Mouse (Mus musculus): ENCODE measurements around the gene Gpc4. TPM values are rescaled to one million over a fixed set of nuclear protein-coding genes. Genes with fewer than 3 reads are reported as not detected.

Gpc4 gene
- polyA plus RNA-seq, 1 experiment from 2014 or later, result 25.3 TPM

DNA sequence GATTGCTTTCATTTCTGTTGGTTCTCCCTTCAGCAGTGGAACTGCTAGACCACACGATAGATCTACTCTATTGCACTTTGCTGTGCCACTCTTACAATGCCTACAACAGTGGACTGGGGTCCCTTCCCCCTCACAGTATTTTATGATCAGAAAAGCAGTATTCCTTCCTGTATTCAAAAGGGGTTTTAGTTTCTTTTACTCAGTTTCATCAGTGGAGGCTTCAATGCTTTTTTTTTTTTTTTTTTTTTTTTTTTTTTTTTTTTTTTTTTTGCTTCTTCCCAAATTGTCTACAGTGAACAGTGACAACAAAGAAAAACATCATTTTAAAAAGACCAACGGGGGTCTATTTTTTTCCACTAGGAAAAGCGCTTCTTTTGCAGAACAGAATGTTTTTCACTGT is 81.5 kb downstream of the Gpc4 start:
- Histone ChIP-seq H3K27me3 (ENCODE audit: insufficient read depth, poor library complexity, severe bottlenecking) (no peaks in the 10 kb centered on the region), H3K4me3 (no peak overlapping the region), H3K27ac (no peak overlapping the region), H3K4me1 (no peaks in the 10 kb centered on the region), H3K9me3 (no peaks in the 10 kb centered on the region), H3K36me3 (no peaks in the 10 kb centered on the region)
- WGBS, result 75% methylated on average over 3 of the region's 3 CpGs
- no peak for DNase-seq (ENCODE audit: low spot score)

DNA sequence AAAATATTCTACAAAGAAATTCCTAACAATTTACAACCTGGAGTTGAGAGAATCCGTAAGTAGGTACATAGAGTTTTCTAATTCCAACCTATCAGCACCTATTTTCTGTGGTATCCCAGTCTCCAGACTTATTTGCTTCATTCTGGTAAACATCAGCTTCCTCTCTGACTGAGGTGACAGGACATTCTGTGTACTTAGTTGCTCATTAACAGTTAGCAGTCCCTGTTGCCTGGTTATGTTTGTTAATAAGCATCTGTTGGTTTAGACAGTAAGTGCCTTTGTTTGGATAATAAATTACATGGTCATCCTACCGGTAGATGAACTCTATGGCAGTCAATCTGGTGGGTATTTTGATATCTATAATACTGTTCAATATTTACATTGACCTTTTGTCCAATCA is 92.6 kb downstream of the Gpc4 start:
- DNase-seq (ENCODE audit: low spot score), result no peak
- H3K27ac ChIP-seq, result no peak overlapping the region
- H3K4me1 ChIP-seq, result no peaks in the 10 kb centered on the region
- no peak overlapping the region for H3K4me3 ChIP-seq
- H3K27me3 ChIP-seq (ENCODE audit: insufficient read depth, poor library complexity, severe bottlenecking), result no peaks in the 10 kb centered on the region
- no peaks in the 10 kb centered on the region for H3K9me3 ChIP-seq
- no peaks in the 10 kb centered on the region for H3K36me3 ChIP-seq
- 79% methylated on average over 2 of the region's 2 CpGs for WGBS

DNA sequence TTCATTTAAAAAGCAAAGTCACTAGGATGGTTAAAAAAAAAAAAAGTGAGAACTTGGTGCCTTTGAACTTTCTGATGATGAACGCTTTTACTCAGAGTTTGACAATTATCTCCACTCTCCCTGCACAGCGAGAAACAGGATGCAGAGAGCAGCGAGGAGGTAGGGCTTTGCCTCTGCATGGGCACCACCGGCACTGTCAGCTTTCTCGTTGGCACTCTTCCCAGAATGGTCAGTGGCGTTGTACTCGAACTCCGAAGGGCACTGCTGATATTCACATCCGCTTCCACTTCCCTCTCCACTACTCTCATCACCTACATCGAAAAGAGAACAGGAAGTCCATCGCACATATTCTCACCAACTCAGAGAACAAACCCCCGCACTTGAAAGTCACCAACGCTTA is 111.6 kb downstream of the Gpc4 start:
- no peaks in the 10 kb centered on the region for H3K4me1 ChIP-seq
- no peaks in the 10 kb centered on the region for H3K9me3 ChIP-seq
- H3K4me3 ChIP-seq, result no peak overlapping the region
- no peaks in the 10 kb centered on the region for H3K27me3 ChIP-seq (ENCODE audit: insufficient read depth, poor library complexity, severe bottlenecking)
- H3K27ac ChIP-seq, result no peak overlapping the region
- H3K36me3 ChIP-seq, result no peaks in the 10 kb centered on the region
- DNase-seq (ENCODE audit: low spot score), result no peak
- WGBS, result 77% methylated on average over 13 of the region's 13 CpGs

DNA sequence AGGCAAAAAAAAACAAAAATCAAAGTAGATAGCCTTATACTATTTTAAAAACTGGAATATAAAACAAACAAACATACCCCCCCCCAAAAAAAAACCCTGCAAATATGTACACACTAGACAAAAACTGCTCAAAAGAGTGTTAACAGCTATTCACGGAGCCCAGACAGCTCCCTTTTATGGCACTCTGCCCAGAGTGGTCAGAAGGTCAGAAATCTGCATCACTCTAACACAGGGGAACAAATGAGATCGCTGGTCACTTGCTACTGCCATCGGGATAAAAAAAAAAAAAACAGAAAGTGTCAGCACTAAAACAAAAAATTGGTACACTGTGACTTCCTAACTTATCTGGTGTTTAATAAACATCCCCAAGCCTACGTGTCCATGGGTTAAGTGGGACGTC is 113.0 kb downstream of the Gpc4 start:
- whole genome bisulfite sequencing, result 62% methylated on average over 5 of the region's 5 CpGs
- Histone ChIP-seq H3K9me3 (no peaks in the 10 kb centered on the region), H3K27me3 (ENCODE audit: insufficient read depth, poor library complexity, severe bottlenecking) (no peaks in the 10 kb centered on the region), H3K27ac (no peak overlapping the region), H3K4me1 (no peaks in the 10 kb centered on the region), H3K4me3 (no peak overlapping the region), H3K36me3 (no peaks in the 10 kb centered on the region)
- no peak for DNase-seq (ENCODE audit: low spot score)

DNA sequence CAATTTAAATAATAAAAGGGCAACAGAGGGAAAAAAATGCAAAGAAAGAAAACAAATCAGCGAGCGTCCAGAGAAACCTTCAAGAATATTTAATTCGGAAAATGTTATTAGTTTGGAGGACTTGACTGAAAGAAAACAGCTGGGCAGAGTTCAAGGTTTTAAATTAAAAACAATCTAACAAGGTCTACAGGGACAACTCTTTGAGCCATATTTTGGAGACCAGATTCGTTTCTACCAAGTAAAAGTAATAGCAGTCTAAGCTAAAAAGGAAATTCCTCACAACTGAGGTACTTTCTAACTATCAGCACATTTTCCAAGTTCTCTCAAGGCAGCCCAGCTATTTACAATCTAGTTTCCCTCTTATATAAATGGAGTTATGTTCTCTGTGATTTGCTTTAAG is 114.1 kb downstream of the Gpc4 start:
- Histone ChIP-seq H3K4me3 (no peak overlapping the region), H3K36me3 (no peaks in the 10 kb centered on the region), H3K27me3 (ENCODE audit: insufficient read depth, poor library complexity, severe bottlenecking) (no peaks in the 10 kb centered on the region), H3K4me1 (no peaks in the 10 kb centered on the region), H3K9me3 (no peaks in the 10 kb centered on the region), H3K27ac (no peak overlapping the region)
- DNase-seq (ENCODE audit: low spot score), result no peak
- 82% methylated on average over 4 of the region's 4 CpGs for WGBS

DNA sequence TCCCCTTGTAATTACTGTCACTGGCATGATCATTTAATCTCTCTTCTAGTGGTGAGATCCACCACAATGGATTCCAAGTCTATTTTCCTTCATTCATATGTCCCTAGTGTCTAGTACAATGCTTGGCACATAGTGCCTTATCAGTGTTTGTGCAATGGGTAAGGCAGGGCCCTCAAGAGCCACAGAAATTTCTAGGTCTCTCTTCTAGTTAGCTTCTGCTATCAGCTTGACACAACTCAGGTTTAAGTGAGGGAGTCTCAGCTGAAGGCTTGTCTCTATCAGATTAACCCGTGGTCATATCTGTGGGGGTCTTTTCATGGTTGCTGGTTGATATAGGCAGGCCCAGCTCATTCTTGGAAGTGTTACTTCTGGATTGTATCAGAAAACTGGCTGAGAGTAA is 125.2 kb downstream of the Gpc4 start:
- 32% methylated on average over 1 of the region's 1 CpGs for WGBS
- H3K27ac ChIP-seq, result no peak overlapping the region

DNA sequence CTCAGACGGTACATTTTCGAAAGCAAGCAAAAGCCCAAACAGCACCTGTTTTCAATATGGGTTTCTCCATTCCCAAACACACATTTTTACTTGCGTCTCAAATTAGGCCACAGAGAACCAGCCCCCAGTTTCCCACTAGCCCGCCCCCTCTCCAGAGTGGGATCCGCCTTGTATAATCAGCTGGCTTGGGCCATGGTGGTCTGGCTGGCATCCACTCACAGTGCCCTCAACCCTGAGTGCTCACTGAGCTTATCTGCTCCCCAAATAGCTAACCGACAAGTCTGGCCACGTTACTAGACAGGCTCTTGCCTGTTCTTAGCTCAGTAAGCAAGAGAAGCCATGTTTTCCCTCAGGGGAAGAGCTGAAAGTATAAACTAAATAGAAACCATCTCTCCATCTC is 134.9 kb downstream of the Gpc4 start:
- Histone ChIP-seq H3K27ac (no peak overlapping the region), H3K36me3 (no peaks in the 10 kb centered on the region), H3K27me3 (ENCODE audit: insufficient read depth, poor library complexity, severe bottlenecking) (no peaks in the 10 kb centered on the region), H3K4me3 (no peak overlapping the region), H3K9me3 (no peaks in the 10 kb centered on the region), H3K4me1 (peaks cover 3% of the 10 kb centered on the region; the same call in 1 of the 2 replicates)
- no peak for DNase-seq (ENCODE audit: low spot score)
- WGBS, result 63% methylated on average over 7 of the region's 7 CpGs

More for the DNA sequence above, 125.2 kb downstream of the Gpc4 start:
- Histone ChIP-seq H3K27me3 (ENCODE audit: insufficient read depth, poor library complexity, severe bottlenecking) (no peaks in the 10 kb centered on the region), H3K36me3 (no peaks in the 10 kb centered on the region), H3K4me1 (no peaks in the 10 kb centered on the region), H3K9me3 (no peaks in the 10 kb centered on the region), H3K4me3 (no peak overlapping the region)
- DNase-seq (ENCODE audit: low spot score), result no peak

DNA sequence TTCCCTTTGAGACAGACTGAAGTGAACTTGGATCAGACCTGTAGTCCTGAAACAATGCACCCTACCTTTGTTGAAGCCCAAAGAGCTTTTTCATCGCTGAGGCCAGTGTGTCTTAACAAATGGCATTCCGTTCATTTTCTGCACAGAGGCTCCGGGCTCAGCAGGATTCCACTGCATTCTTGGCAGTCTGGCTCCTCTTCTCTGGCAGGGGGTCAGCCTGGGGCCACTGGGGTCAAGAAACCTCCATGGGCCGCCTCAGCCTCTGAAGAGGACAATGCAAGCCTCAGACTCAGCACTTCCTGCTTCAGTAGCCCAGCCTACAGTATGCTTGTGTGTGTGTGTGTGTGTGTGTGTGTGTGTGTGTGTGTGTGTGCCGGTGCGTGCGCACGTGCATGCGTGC is 147.4 kb downstream of the Gpc4 start:
- WGBS, result 65% methylated on average over 9 of the region's 9 CpGs
- H3K36me3 ChIP-seq, result no peaks in the 10 kb centered on the region
- H3K27ac ChIP-seq, result peak overlapping the region; percentile 44; the same call in 1 of the 2 replicates
- no peak overlapping the region for H3K4me3 ChIP-seq
- no peak for DNase-seq (ENCODE audit: low spot score)
- H3K9me3 ChIP-seq, result no peaks in the 10 kb centered on the region
- no peaks in the 10 kb centered on the region for H3K27me3 ChIP-seq (ENCODE audit: insufficient read depth, poor library complexity, severe bottlenecking)
- H3K4me1 ChIP-seq, result peaks cover 4% of the 10 kb centered on the region; the same call in 1 of the 2 replicates

Other genes starting within 250 kb of the Gpc4 start
- gene 1700080O16Rik, start 192.5 kb downstream of the Gpc4 start, polyA plus RNA-seq (2016; fragmentation: Nextera tagmentation; extraction: Ambion mirVana), result not detected in 2 replicates